In genomic region chr6:96183392-96183791, GRCm38 (mm10) we compare ENCODE assay signal across 18 mouse cellular contexts. TPM values are rescaled to one million over a fixed set of nuclear protein-coding genes. Genes with fewer than 3 reads are reported as not detected.
DNase-seq lines count a peak whose midpoint lies in the region; ATAC-seq and TF ChIP-seq lines count a peak whose summit lies in the region.
"Had no signal": no experiment of that assay in that cellular context is flagged by ENCODE, and none has a peak within 500 bp of the region (broad histone marks: within the 10 kb centered on the region; RNA-seq: fewer than 3 reads in every experiment).

No protein-coding gene starts in this region.

- H3K4me2 ChIP-seq in midbrain, embryonic 14.5 days (ENCODE audit: low read length) = no peak overlapping the region
- no peak overlapping the region for H3K4me2 ChIP-seq in midbrain, embryonic 13.5 days (replicated peaks)
- no peak overlapping the region for H3K4me2 ChIP-seq in forebrain, embryonic 16.5 days (ENCODE audit: low read length)
- H3K4me2 ChIP-seq in intestine, embryonic 15.5 days (replicated peaks) = no peak overlapping the region
- H3K4me2 ChIP-seq: embryonic facial prominence, embryonic 13.5 days; heart, embryonic 12.5 days; liver, embryonic 12.5 days; lung, embryonic 15.5 days had no signal

- no peak overlapping the region for H3K27ac ChIP-seq in kidney, adult 2 months (ENCODE audit: insufficient read depth, low read depth, low read length)
- H3K27ac ChIP-seq in midbrain, embryonic 14.5 days (replicated peaks; ENCODE audit: low read depth, low read length) = no peak overlapping the region
- H3K27ac ChIP-seq in midbrain, embryonic 13.5 days = no peak overlapping the region
- H3K27ac ChIP-seq in forebrain, embryonic 16.5 days (ENCODE audit: low read length) = no peak overlapping the region
- no peak overlapping the region for H3K27ac ChIP-seq in intestine, embryonic 15.5 days
- H3K27ac ChIP-seq: embryonic facial prominence, embryonic 13.5 days; liver, embryonic 12.5 days; lung, embryonic 15.5 days had no signal

- H3K27me3 ChIP-seq in kidney, adult 2 months (replicated peaks; ENCODE audit: control insufficient read depth, insufficient read depth, low read length) = no peaks in the 10 kb centered on the region
- H3K27me3 ChIP-seq in midbrain, embryonic 14.5 days (ENCODE audit: control insufficient read depth, insufficient read depth, low read length) = no peaks in the 10 kb centered on the region
- H3K27me3 ChIP-seq in midbrain, embryonic 13.5 days = no peaks in the 10 kb centered on the region
- H3K27me3 ChIP-seq in forebrain, embryonic 16.5 days (replicated peaks; ENCODE audit: control insufficient read depth, insufficient read depth, low read length) = peaks cover 19% of the 10 kb centered on the region
- H3K27me3 ChIP-seq in intestine, embryonic 15.5 days (replicated peaks) = no peaks in the 10 kb centered on the region
- H3K27me3 ChIP-seq: embryonic facial prominence, embryonic 13.5 days; heart, embryonic 12.5 days; liver, embryonic 12.5 days; lung, embryonic 15.5 days had no signal

- H3K9ac ChIP-seq in midbrain, embryonic 14.5 days (replicated peaks; ENCODE audit: low read length) = no peak overlapping the region
- H3K9ac ChIP-seq in midbrain, embryonic 13.5 days (replicated peaks) = no peak overlapping the region
- H3K9ac ChIP-seq in forebrain, embryonic 16.5 days (replicated peaks; ENCODE audit: low read depth, low read length) = no peak overlapping the region
- H3K9ac ChIP-seq in intestine, embryonic 15.5 days = no peak overlapping the region
- H3K9ac ChIP-seq: embryonic facial prominence, embryonic 13.5 days; heart, embryonic 12.5 days; liver, embryonic 12.5 days; lung, embryonic 15.5 days had no signal

- no peak for ATAC-seq in midbrain, embryonic 14.5 days (ENCODE audit: low FRiP score, low TSS enrichment)
- ATAC-seq in midbrain, embryonic 13.5 days = no peak
- peak; percentile 54; the same call in 1 of the 2 replicates for ATAC-seq in forebrain, embryonic 16.5 days
- no peak for ATAC-seq in intestine, embryonic 15.5 days
- ATAC-seq: liver, embryonic 12.5 days; midbrain, embryonic 16.5 days had no signal

- WGBS in kidney, adult 2 months = 46% methylated on average over 4 of the region's 4 CpGs
- 59% methylated on average over 4 of the region's 4 CpGs for WGBS in midbrain, embryonic 14.5 days
- WGBS in midbrain, embryonic 13.5 days = 57% methylated on average over 4 of the region's 4 CpGs
- 6% methylated on average over 4 of the region's 4 CpGs for WGBS in forebrain, embryonic 16.5 days
- 77% methylated on average over 4 of the region's 4 CpGs for WGBS in intestine, embryonic 15.5 days

- no peak overlapping the region for H3K4me3 ChIP-seq in kidney, adult 2 months (ENCODE audit: insufficient read depth, low read depth, low read length)
- H3K4me3 ChIP-seq in midbrain, embryonic 14.5 days (replicated peaks; ENCODE audit: low read depth, low read length) = no peak overlapping the region
- H3K4me3 ChIP-seq in midbrain, embryonic 13.5 days (replicated peaks) = no peak overlapping the region
- H3K4me3 ChIP-seq in forebrain, embryonic 16.5 days (replicated peaks; ENCODE audit: low read length) = no peak overlapping the region
- H3K4me3 ChIP-seq in intestine, embryonic 15.5 days (replicated peaks) = no peak overlapping the region
- H3K4me3 ChIP-seq: embryonic facial prominence, embryonic 13.5 days; heart, embryonic 12.5 days; liver, embryonic 12.5 days; lung, embryonic 15.5 days had no signal

- no peaks in the 10 kb centered on the region for H3K4me1 ChIP-seq in kidney, adult 2 months (ENCODE audit: control insufficient read depth, insufficient read depth, low read length)
- no peaks in the 10 kb centered on the region for H3K4me1 ChIP-seq in midbrain, embryonic 14.5 days (ENCODE audit: control insufficient read depth, insufficient read depth, low read length)
- H3K4me1 ChIP-seq in midbrain, embryonic 13.5 days (replicated peaks) = no peaks in the 10 kb centered on the region
- H3K4me1 ChIP-seq in forebrain, embryonic 16.5 days (replicated peaks; ENCODE audit: control insufficient read depth, insufficient read depth, low read length) = peaks cover 2% of the 10 kb centered on the region; the same call in 1 of the 2 replicates
- H3K4me1 ChIP-seq in intestine, embryonic 15.5 days (replicated peaks) = no peaks in the 10 kb centered on the region
- H3K4me1 ChIP-seq: embryonic facial prominence, embryonic 13.5 days; heart, embryonic 12.5 days; liver, embryonic 12.5 days; lung, embryonic 15.5 days had no signal

- TF ChIP-seq CTCF in kidney, adult 2 months (conservative IDR thresholded peaks at IDR 0.05; ENCODE audit: insufficient read depth, insufficient read length, low read depth, low read length) = no peak

- no peaks in the 10 kb centered on the region for H3K9me3 ChIP-seq in midbrain, embryonic 14.5 days (ENCODE audit: control insufficient read depth, low read length)
- H3K9me3 ChIP-seq in midbrain, embryonic 13.5 days = no peaks in the 10 kb centered on the region
- H3K9me3 ChIP-seq in forebrain, embryonic 16.5 days (ENCODE audit: control insufficient read depth, low read length) = no peaks in the 10 kb centered on the region
- no peaks in the 10 kb centered on the region for H3K9me3 ChIP-seq in intestine, embryonic 15.5 days
- H3K9me3 ChIP-seq: embryonic facial prominence, embryonic 13.5 days; heart, embryonic 12.5 days; liver, embryonic 12.5 days; lung, embryonic 15.5 days had no signal

- H3K36me3 ChIP-seq in kidney, adult 2 months (ENCODE audit: control insufficient read depth, insufficient read depth, low read length) = no peaks in the 10 kb centered on the region
- no peaks in the 10 kb centered on the region for H3K36me3 ChIP-seq in midbrain, embryonic 14.5 days (ENCODE audit: control insufficient read depth, insufficient read depth, low read length)
- no peaks in the 10 kb centered on the region for H3K36me3 ChIP-seq in midbrain, embryonic 13.5 days
- no peaks in the 10 kb centered on the region for H3K36me3 ChIP-seq in forebrain, embryonic 16.5 days (ENCODE audit: control insufficient read depth, insufficient read depth)
- no peaks in the 10 kb centered on the region for H3K36me3 ChIP-seq in intestine, embryonic 15.5 days
- H3K36me3 ChIP-seq: embryonic facial prominence, embryonic 13.5 days; heart, embryonic 12.5 days; liver, embryonic 12.5 days; lung, embryonic 15.5 days had no signal

- peak; percentile 36 for DNase-seq in kidney, adult 2 months
- no peak for DNase-seq in kidney, adult 11 months
- DNase-seq in midbrain, embryonic 14.5 days = peak; percentile 23
- DNase-seq in lung, postnatal 14 days = no peak
- DNase-seq: cerebellum, adult 11-12 months; heart, postnatal 36 days; right cerebral cortex, postnatal 25 days had no signal

- no peak for TF ChIP-seq POLR2A in kidney, adult 2 months (IDR thresholded peaks at IDR 0.05; ENCODE audit: low read depth, low read length)

RNA-seq across cellular contexts. Expression of gene 1700123L14Rik, which starts 17.3 kb away (rescaled TPM):
- polyA plus RNA-seq in kidney, adult 2 months (2012; rRNA removed) = 0.11 and 0.18 TPM in 2 replicates
- polyA plus RNA-seq in midbrain, embryonic 14.5 days (2014; fragmentation: Nextera tagmentation; extraction: Ambion mirVana) = 0.12 and 0.32 TPM in 2 replicates
- not detected in 2 replicates for polyA plus RNA-seq in midbrain, embryonic 13.5 days (2015; fragmentation: Nextera tagmentation; extraction: Ambion mirVana)
- not detected in 2 replicates for polyA plus RNA-seq in forebrain, embryonic 16.5 days (2015; fragmentation: Nextera tagmentation; extraction: Ambion mirVana)
- polyA plus RNA-seq in intestine, embryonic 15.5 days (2015; fragmentation: Nextera tagmentation; extraction: Ambion mirVana) = not detected in 2 replicates
- polyA plus RNA-seq: cortical plate, adult 2 months; embryonic facial prominence, embryonic 13.5 days; heart, embryonic 12.5 days; limb, embryonic 11.5 days; liver, embryonic 12.5 days; lung, embryonic 15.5 days; thymus, postnatal 0 days had no signal

Comparison
In these comparisons a context has a peak if more than half of its experiments do, and no peak if none do; other contexts are left out.
1. DNase-seq: peak in kidney, adult 2 months (single experiment) and midbrain, embryonic 14.5 days (single experiment); none in kidney, adult 11 months (single experiment) and lung, postnatal 14 days (single experiment).